Mouse (Mus musculus) E14TG2a.4 (cell line): ENCODE results near the gene Olfr472.

Source experiments
- CTCF ChIP-seq: conservative IDR thresholded peaks from 2 replicates; pipeline ENCODE4 v1.5.1; 2014; ENCODE audit warnings: low read length
- NANOG ChIP-seq: IDR thresholded peaks from 2 replicates; pipeline ENCODE4 v1.6.1; 2014; ENCODE audit warnings: borderline replicate concordance, low read length, mixed read lengths
- POU5F1 ChIP-seq: IDR thresholded peaks from 2 replicates; pipeline ENCODE4 v1.6.1; 2014; ENCODE audit warnings: low read length, borderline replicate concordance

GRCm38 (mm10) chr7:107897602-107898001 lies at the start of gene Olfr472:
- TF ChIP-seq CTCF = no peak
- no peak for TF ChIP-seq POU5F1
- no peak for TF ChIP-seq NANOG
